ENCODE assay signal across 9 mouse cellular contexts in genomic region chr4:152177174-152177536, GRCm38 (mm10). TPM values are rescaled to one million over a fixed set of nuclear protein-coding genes. Genes with fewer than 3 reads are reported as not detected.
DNase-seq lines count a peak whose midpoint lies in the region; ATAC-seq and TF ChIP-seq lines count a peak whose summit lies in the region.
"Had no signal": no experiment of that assay in that cellular context is flagged by ENCODE, and none has a peak within 500 bp of the region (broad histone marks: within the 10 kb centered on the region; RNA-seq: fewer than 3 reads in every experiment).

No protein-coding gene starts in this region.

- 67% methylated on average over 6 of the region's 6 CpGs for WGBS in heart, adult 2 months
- WGBS in thymus, adult 2 months = 24% methylated on average over 6 of the region's 6 CpGs
- WGBS in liver, embryonic 12.5 days (ENCODE audit: insufficient replicate concordance) = 39% methylated on average over 6 of the region's 6 CpGs

- ATAC-seq in liver, embryonic 12.5 days = no peak

- no peaks in the 10 kb centered on the region for H3K27me3 ChIP-seq in heart, adult 2 months (ENCODE audit: control insufficient read depth, insufficient read depth, low read length)
- H3K27me3 ChIP-seq in thymus, adult 2 months (ENCODE audit: control insufficient read depth, insufficient read depth, low read length) = no peaks in the 10 kb centered on the region
- peaks cover 31% of the 10 kb centered on the region for H3K27me3 ChIP-seq in liver, embryonic 12.5 days (replicated peaks)

- no peak for TF ChIP-seq POLR2A in heart, adult 2 months (IDR thresholded peaks at IDR 0.05; ENCODE audit: insufficient read depth, low read depth, low read length)
- no peak for TF ChIP-seq POLR2A in thymus, adult 2 months (IDR thresholded peaks at IDR 0.05; ENCODE audit: control insufficient read depth, extremely low read depth, insufficient read depth, low read length, poor library complexity)

- no peaks in the 10 kb centered on the region for H3K36me3 ChIP-seq in heart, adult 2 months (ENCODE audit: control insufficient read depth, insufficient read depth, low read length)
- H3K36me3 ChIP-seq in thymus, adult 2 months (ENCODE audit: control insufficient read depth, insufficient read depth, low read length) = no peaks in the 10 kb centered on the region
- 0 out of 2 replicates have a peak, but pooled peaks cover 2% of the 10 kb centered on the region for H3K36me3 ChIP-seq in liver, embryonic 12.5 days

- H3K4me3 ChIP-seq in heart, adult 2 months = peak overlapping the region; percentile 66
- peak overlapping the region; percentile 72 for H3K4me3 ChIP-seq in thymus, adult 2 months (ENCODE audit: control insufficient read depth, insufficient read depth, low read length)
- H3K4me3 ChIP-seq in liver, embryonic 12.5 days = peak overlapping the region; percentile 77

- intact Hi-C loops in heart, adult 2 months (cut with DNase I) = loop anchor here (10.0 kb wide), 1 partner anchor 318 kb away; no protein-coding TSS in a partner anchor

- H3K27ac ChIP-seq in heart, adult 2 months = peak overlapping the region; percentile 94
- peak overlapping the region; percentile 34 for H3K27ac ChIP-seq in thymus, adult 2 months (ENCODE audit: control insufficient read depth, insufficient read depth, low read length)
- peak overlapping the region; percentile 88 for H3K27ac ChIP-seq in liver, embryonic 12.5 days

- DNase-seq in heart, adult 2 months = no peak
- DNase-seq in heart, adult 8-10 months (ENCODE audit: low spot score) = no peak
- DNase-seq in thymus, adult 2 months = no peak
- no peak for DNase-seq in thymus, postnatal 14 days
- DNase-seq in layer of hippocampus, postnatal 14 days (ENCODE audit: low spot score in 2 of 2) = no peak
- no peak for DNase-seq in cerebellum, adult 18-20 months
- no peak for DNase-seq in cerebellum, adult 8-10 months

- peaks cover 4% of the 10 kb centered on the region for H3K4me1 ChIP-seq in heart, adult 2 months (ENCODE audit: control insufficient read depth, insufficient read depth, low read length)
- peaks cover 34% of the 10 kb centered on the region for H3K4me1 ChIP-seq in thymus, adult 2 months (replicated peaks; ENCODE audit: control insufficient read depth, insufficient read depth, low read length)
- peaks cover 43% of the 10 kb centered on the region for H3K4me1 ChIP-seq in liver, embryonic 12.5 days

- H3K9me3 ChIP-seq in liver, embryonic 12.5 days (replicated peaks) = no peaks in the 10 kb centered on the region

- H3K9ac ChIP-seq in heart, adult 2 months (ENCODE audit: low read depth, low read length) = peak overlapping the region; percentile 93
- H3K9ac ChIP-seq in liver, embryonic 12.5 days = peak overlapping the region; percentile 92

- H3K4me2 ChIP-seq in liver, embryonic 12.5 days = peak overlapping the region; percentile 97

- TF ChIP-seq EP300 in heart, adult 2 months (IDR thresholded peaks at IDR 0.05; ENCODE audit: insufficient read depth, low read depth, low read length) = no peak

- TF ChIP-seq CTCF in heart, adult 2 months (IDR thresholded peaks at IDR 0.05) = no peak
- no peak for TF ChIP-seq CTCF in thymus, adult 2 months (IDR thresholded peaks at IDR 0.05; ENCODE audit: borderline replicate concordance, control insufficient read depth, extremely low read depth, insufficient read depth, low read length, poor library complexity)

- 0 out of 2 replicates have a peak, but pooled peaks cover 1% of the 10 kb centered on the region for H3K79me2 ChIP-seq in heart, adult 2 months (replicated peaks; ENCODE audit: control insufficient read depth, insufficient read depth, low read length)

RNA-seq across cellular contexts. Expression of gene Acot7, which starts 0.8 kb away (rescaled TPM):
- total RNA-seq in heart, adult 2 months (2021) = 10 to 100 TPM; 58.1 to 64.8 TPM
- 51.7 and 65.0 TPM in 2 replicates for polyA plus RNA-seq in heart, adult 2 months (2012; rRNA removed)
- total RNA-seq in heart, adult 8-10 months (2022) = 10 to 100 TPM; 63.9 to 80.9 (median 69.3) TPM
- 56.6 and 80.8 TPM in 2 replicates for polyA plus RNA-seq in thymus, adult 2 months (2012; rRNA removed)
- polyA plus RNA-seq in liver, embryonic 12.5 days (2016; fragmentation: Nextera tagmentation; extraction: Ambion mirVana) = 33.0 and 36.2 TPM in 2 replicates
- 100 to 1,000 TPM; 352 to 388 TPM for total RNA-seq in layer of hippocampus, postnatal 14 days (2021)

RNA-seq across cellular contexts. Expression of gene Hes2, which starts 18.5 kb away (rescaled TPM):
- not detected for total RNA-seq in heart, adult 2 months (2021)
- polyA plus RNA-seq in heart, adult 2 months (2012; rRNA removed) = not detected in 2 replicates
- total RNA-seq in heart, adult 8-10 months (2022) = not detected
- 0.07 and 0.20 TPM in 2 replicates for polyA plus RNA-seq in thymus, adult 2 months (2012; rRNA removed)
- 0.05 TPM in 1 of 2 replicates, not detected in the other for polyA plus RNA-seq in liver, embryonic 12.5 days (2016; fragmentation: Nextera tagmentation; extraction: Ambion mirVana)
- not detected for total RNA-seq in layer of hippocampus, postnatal 14 days (2021)
- total RNA-seq: common myeloid progenitor, adult 5-6 weeks had no signal

RNA-seq across cellular contexts. Expression of gene Espn, which starts 25.0 kb away (rescaled TPM):
- 1 to 10 TPM; 2.4 to 2.5 TPM for total RNA-seq in heart, adult 2 months (2021)
- polyA plus RNA-seq in heart, adult 2 months (2012; rRNA removed) = 2.7 and 3.2 TPM in 2 replicates
- total RNA-seq in heart, adult 8-10 months (2022) = 1 to 10 TPM; 2.6 to 3.5 (median 3.0) TPM
- 5.7 and 6.5 TPM in 2 replicates for polyA plus RNA-seq in thymus, adult 2 months (2012; rRNA removed)
- polyA plus RNA-seq in liver, embryonic 12.5 days (2016; fragmentation: Nextera tagmentation; extraction: Ambion mirVana) = 2.6 and 2.9 TPM in 2 replicates
- total RNA-seq in layer of hippocampus, postnatal 14 days (2021) = under 1 TPM; 0.57 to 0.94 TPM

Comparison
In these comparisons a context has a peak if more than half of its experiments do, and no peak if none do; other contexts are left out.
1. H3K27ac ChIP-seq: peak in every context shown above with its lines; median percentile 94 in heart, adult 2 months; 88 in liver, embryonic 12.5 days; 34 in thymus, adult 2 months.
2. RNA of gene Acot7, which starts 0.8 kb away (total RNA-seq): 352 to 388 TPM in layer of hippocampus, postnatal 14 days; 63.9 to 80.9 TPM in heart, adult 8-10 months and 58.1 to 64.8 TPM in heart, adult 2 months; every median in the first group is over 4 times any median in the second.
3. Peak in every context shown above with its lines, with median percentiles within 50 percentile points of each other: H3K4me3 ChIP-seq.